23 mouse cellular contexts compared by ENCODE assay signal in genomic region chr5:114969609-114970215, GRCm38 (mm10). TPM values are rescaled to one million over a fixed set of nuclear protein-coding genes. Genes with fewer than 3 reads are reported as not detected.
DNase-seq lines count a peak whose midpoint lies in the region; ATAC-seq and TF ChIP-seq lines count a peak whose summit lies in the region.
"Had no signal": no experiment of that assay in that cellular context is flagged by ENCODE, and none has a peak within 500 bp of the region (broad histone marks: within the 10 kb centered on the region; RNA-seq: fewer than 3 reads in every experiment).

No protein-coding gene starts in this region.

- H3K4me1 ChIP-seq in liver, adult 2 months (ENCODE audit: control insufficient read depth, insufficient read depth, low read length) = peaks cover 33% of the 10 kb centered on the region
- H3K4me1 ChIP-seq in liver, postnatal 0 days (ENCODE audit: insufficient read depth) = peaks cover 12% of the 10 kb centered on the region
- H3K4me1 ChIP-seq: forebrain, embryonic 15.5 days; limb, embryonic 13.5 days; midbrain, embryonic 15.5 days had no signal

- peak; percentile 81 for DNase-seq in liver, adult 2 months (ENCODE audit: extremely low read depth, low read depth, low spot score)
- DNase-seq in liver = no peak
- DNase-seq in kidney, postnatal 25 days = peak; percentile 36 to 51
- DNase-seq in liver, postnatal 0 days = no peak
- DNase-seq in adrenal gland, adult 8-10 months = no peak
- no peak for DNase-seq in gastrocnemius, adult 2 months
- no peak for DNase-seq in layer of hippocampus, adult 8-10 months (ENCODE audit: low spot score in 2 of 2)
- DNase-seq: adrenal gland, postnatal 14 days; B cell, adult 2 months; cerebellum, adult 11-12 months; cerebellum, postnatal 36 days; gastrocnemius, postnatal 10 days; heart, adult 18-20 months; thymus, postnatal 4 days had no signal

- intact Hi-C loops in gastrocnemius, adult 2 months (cut with DNase I) = no loop called here

- H3K9me3 ChIP-seq in liver, postnatal 0 days (ENCODE audit: low read length) = no peaks in the 10 kb centered on the region
- H3K9me3 ChIP-seq: forebrain, embryonic 15.5 days; heart, embryonic 15.5 days; limb, embryonic 13.5 days; midbrain, embryonic 15.5 days had no signal

- no peak for TF ChIP-seq CTCF in liver, adult 2 months (IDR thresholded peaks at IDR 0.05; ENCODE audit: low read depth, low read length)
- TF ChIP-seq CTCF in liver, postnatal 0 days (IDR thresholded peaks at IDR 0.05; ENCODE audit: low read depth) = no peak
- TF ChIP-seq CTCF in gastrocnemius, adult 2 months (IDR thresholded peaks at IDR 0.05) = no peak

- peaks cover 31% of the 10 kb centered on the region; the same call in 1 of the 2 replicates for H3K79me2 ChIP-seq in liver, adult 2 months (ENCODE audit: control insufficient read depth, insufficient read depth, low read length)

- no peak for ATAC-seq in liver, postnatal 0 days
- ATAC-seq: forebrain, embryonic 15.5 days; hindbrain, postnatal 0 days; lung, postnatal 0 days; midbrain, embryonic 15.5 days had no signal

- H3K27ac ChIP-seq in liver, adult 2 months (replicated peaks; ENCODE audit: insufficient read depth, low read depth, low read length) = peak overlapping the region; percentile 99
- peak overlapping the region; percentile 90 for H3K27ac ChIP-seq in liver, postnatal 0 days (ENCODE audit: low read depth)
- no peak overlapping the region for H3K27ac ChIP-seq in gastrocnemius, adult 2 months
- H3K27ac ChIP-seq: forebrain, embryonic 15.5 days; heart, embryonic 15.5 days; hindbrain, postnatal 0 days; limb, embryonic 13.5 days; midbrain, embryonic 15.5 days had no signal

- H3K36me3 ChIP-seq in liver, adult 2 months (ENCODE audit: control insufficient read depth, insufficient read depth, low read length) = peaks cover 2% of the 10 kb centered on the region; the same call in 1 of the 2 replicates
- no peaks in the 10 kb centered on the region for H3K36me3 ChIP-seq in liver, postnatal 0 days (replicated peaks; ENCODE audit: insufficient read depth, low read length)
- H3K36me3 ChIP-seq: forebrain, embryonic 15.5 days; heart, embryonic 15.5 days; limb, embryonic 13.5 days; midbrain, embryonic 15.5 days had no signal

- peak overlapping the region; percentile 85 for H3K4me3 ChIP-seq in liver, adult 2 months (ENCODE audit: insufficient read depth, low read depth, low read length)
- H3K4me3 ChIP-seq in liver, postnatal 0 days (ENCODE audit: low read depth, low read length) = peak overlapping the region; percentile 56
- no peak overlapping the region for H3K4me3 ChIP-seq in gastrocnemius, adult 2 months
- H3K4me3 ChIP-seq: forebrain, embryonic 15.5 days; heart, embryonic 15.5 days; limb, embryonic 13.5 days; midbrain, embryonic 15.5 days had no signal

- no peaks in the 10 kb centered on the region for H3K27me3 ChIP-seq in liver, adult 2 months (ENCODE audit: control insufficient read depth, insufficient read depth, low read length)
- no peaks in the 10 kb centered on the region for H3K27me3 ChIP-seq in liver, postnatal 0 days (ENCODE audit: insufficient read depth, low read length)
- H3K27me3 ChIP-seq: forebrain, embryonic 15.5 days; midbrain, embryonic 15.5 days had no signal

- peak overlapping the region; percentile 95 for H3K9ac ChIP-seq in liver, adult 2 months (ENCODE audit: low read depth, low read length)
- peak overlapping the region; percentile 76 for H3K9ac ChIP-seq in liver, postnatal 0 days (replicated peaks)
- H3K9ac ChIP-seq: forebrain, embryonic 15.5 days; heart, embryonic 15.5 days; limb, embryonic 13.5 days; midbrain, embryonic 15.5 days had no signal

- TF ChIP-seq POLR2A in liver, adult 2 months (IDR thresholded peaks at IDR 0.05; ENCODE audit: extremely low read depth, insufficient read depth, low read length) = 0 out of 2 replicates have a peak, but pooled peaks have one; percentile 29

- 20% methylated on average over 13 of the region's 13 CpGs for WGBS in liver, adult 2 months
- WGBS in liver, postnatal 0 days (ENCODE audit: insufficient replicate concordance) = 52% methylated on average over 13 of the region's 13 CpGs

- TF ChIP-seq EP300 in liver, postnatal 0 days (IDR thresholded peaks at IDR 0.05; ENCODE audit: low read depth) = no peak

- H3K4me2 ChIP-seq in liver, postnatal 0 days (ENCODE audit: low read depth, low read length) = peak overlapping the region; percentile 64
- H3K4me2 ChIP-seq: forebrain, embryonic 15.5 days; heart, embryonic 15.5 days; limb, embryonic 13.5 days; midbrain, embryonic 15.5 days had no signal

RNA-seq across cellular contexts. Expression of gene Hnf1a, which starts 1.2 kb away (rescaled TPM):
- 6.1 and 9.3 TPM in 2 replicates for total RNA-seq in liver, adult 2 months (2014; rRNA removed)
- polyA plus RNA-seq in liver, adult 2 months (2012; rRNA removed) = 13.5 and 19.2 TPM in 2 replicates
- 5.6 and 7.0 TPM in 2 replicates for polyA plus RNA-seq in liver, postnatal 0 days (2015; fragmentation: Nextera tagmentation; extraction: Ambion mirVana)
- not detected for total RNA-seq in adrenal gland, adult 8-10 months (2022)
- not detected for total RNA-seq in gastrocnemius, adult 2 months (2021)
- not detected for total RNA-seq in layer of hippocampus, adult 8-10 months (2022)
- total RNA-seq: gastrocnemius, postnatal 10 days; heart, adult 18-20 months; hematopoietic stem cell, adult 5-6 weeks; hindbrain, postnatal 0 days; layer of hippocampus, postnatal 10 days; megakaryocyte progenitor cell, adult 5-6 weeks had no signal
- polyA plus RNA-seq: forebrain, embryonic 15.5 days; limb, embryonic 13.5 days; lung, postnatal 0 days had no signal

RNA-seq across cellular contexts. Expression of gene 2210016L21Rik, which starts 27.8 kb away (rescaled TPM):
- 3.0 and 5.2 TPM in 2 replicates for total RNA-seq in liver, adult 2 months (2014; rRNA removed)
- polyA plus RNA-seq in liver, adult 2 months (2012; rRNA removed) = 5.2 and 6.1 TPM in 2 replicates
- 10.4 and 15.3 TPM in 2 replicates for polyA plus RNA-seq in liver, postnatal 0 days (2015; fragmentation: Nextera tagmentation; extraction: Ambion mirVana)
- 10 to 100 TPM; 46.4 to 59.2 (median 54.2) TPM for total RNA-seq in adrenal gland, adult 8-10 months (2022)
- 10 to 100 TPM; 24.7 to 26.6 TPM for total RNA-seq in gastrocnemius, adult 2 months (2021)
- 100 to 1,000 TPM; 183 to 208 (median 204) TPM for total RNA-seq in layer of hippocampus, adult 8-10 months (2022)

RNA-seq across cellular contexts. Expression of gene Sppl3, which starts 41.2 kb away (rescaled TPM):
- 8.7 and 13.1 TPM in 2 replicates for total RNA-seq in liver, adult 2 months (2014; rRNA removed)
- 23.7 and 24.0 TPM in 2 replicates for polyA plus RNA-seq in liver, adult 2 months (2012; rRNA removed)
- 9.2 and 11.5 TPM in 2 replicates for polyA plus RNA-seq in liver, postnatal 0 days (2015; fragmentation: Nextera tagmentation; extraction: Ambion mirVana)
- 10 to 100 TPM; 44.3 to 62.9 (median 56.7) TPM for total RNA-seq in adrenal gland, adult 8-10 months (2022)
- 10 to 100 TPM; 20.1 to 20.8 TPM for total RNA-seq in gastrocnemius, adult 2 months (2021)
- 10 to 100 TPM; 71.6 to 80.6 (median 77.4) TPM for total RNA-seq in layer of hippocampus, adult 8-10 months (2022)

RNA-seq across cellular contexts. Expression of gene Oasl1, which starts 46.7 kb away (rescaled TPM):
- total RNA-seq in liver, adult 2 months (2014; rRNA removed) = 5.8 and 6.6 TPM in 2 replicates
- 15.4 and 16.8 TPM in 2 replicates for polyA plus RNA-seq in liver, adult 2 months (2012; rRNA removed)
- polyA plus RNA-seq in liver, postnatal 0 days (2015; fragmentation: Nextera tagmentation; extraction: Ambion mirVana) = 2.2 TPM in 2 replicates
- total RNA-seq in adrenal gland, adult 8-10 months (2022) = 1 to 10 TPM; 1.7 to 2.4 (median 2.0) TPM
- total RNA-seq in gastrocnemius, adult 2 months (2021) = under 1 TPM in 1 of 2 experiments, not detected in 1; 0.64 TPM
- total RNA-seq in layer of hippocampus, adult 8-10 months (2022) = 1 to 10 TPM in 1 of 4 experiments, under 1 TPM in 1, not detected in 2; 0.80 to 1.1 TPM
- total RNA-seq: gastrocnemius, postnatal 10 days had no signal

Comparison
In these comparisons a context has a peak if more than half of its experiments do, and no peak if none do; other contexts are left out.
1. DNase-seq: peak in liver, adult 2 months (single experiment) and kidney, postnatal 25 days (2 of 2); none in liver (single experiment), liver, postnatal 0 days (single experiment), adrenal gland, adult 8-10 months (single experiment), gastrocnemius, adult 2 months (single experiment) and layer of hippocampus, adult 8-10 months (0 of 2).